Mouse (Mus musculus): ENCODE measurements around the gene Arl4c. TPM values are rescaled to one million over a fixed set of nuclear protein-coding genes. Genes with fewer than 3 reads are reported as not detected.
"Not testable (repeated sequence)": the region's sequence is repeated elsewhere in the genome, so short reads cannot be mapped to it uniquely, and the experiment has no call there.

Gene Arl4c
- total RNA-seq, 1 experiment from 2014 or later = 64.0 TPM

- ATAC-seq (ENCODE audit: extremely low read depth, insufficient number of reproducible peaks, low FRiP score, poor library complexity, severe bottlenecking) = peak; percentile 66
Measured at GRCm38 (mm10) chr1:88639432-88640281, 62.4 kb downstream of the Arl4c start.

GRCm38 (mm10) chr1:88638622-88639021 is 63.4 kb downstream of the Arl4c start:
- ATAC-seq (ENCODE audit: extremely low read depth, insufficient number of reproducible peaks, low FRiP score, poor library complexity, severe bottlenecking) = peak; percentile 7; the same call in 1 of the 2 replicates

DNA sequence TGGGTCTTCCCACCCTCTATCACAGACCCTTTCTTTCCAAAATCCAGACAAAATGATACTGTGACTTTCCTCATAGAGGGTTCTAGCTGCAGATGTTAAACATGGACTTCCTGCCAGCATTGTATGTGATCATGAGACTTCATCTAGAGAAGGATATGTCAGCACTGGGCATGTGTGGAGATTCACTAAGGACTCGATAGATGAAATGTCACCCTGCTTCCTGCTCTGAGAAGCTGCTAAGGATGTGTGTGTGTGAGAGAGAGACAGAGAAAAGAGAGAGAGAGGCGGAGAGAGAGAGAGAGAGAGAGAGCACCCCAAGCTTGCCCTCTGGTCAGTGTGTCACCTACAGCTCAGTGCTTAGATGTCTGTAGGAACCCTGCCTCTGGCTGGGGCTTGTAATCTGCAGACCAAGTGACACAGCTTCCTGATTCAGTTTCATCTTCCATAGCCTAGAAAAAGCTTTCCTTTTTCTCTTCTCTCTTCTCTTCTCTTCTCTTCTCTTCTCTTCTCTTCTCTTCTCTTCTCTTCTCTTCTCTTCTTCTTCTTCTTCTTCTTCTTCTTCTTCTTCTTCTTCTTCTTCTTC is 65.4 kb downstream of the Arl4c start:
- not testable (repeated sequence) for ATAC-seq (ENCODE audit: extremely low read depth, insufficient number of reproducible peaks, low FRiP score, poor library complexity, severe bottlenecking)

- ATAC-seq (ENCODE audit: extremely low read depth, insufficient number of reproducible peaks, low FRiP score, poor library complexity, severe bottlenecking) = no peak
Measured at GRCm38 (mm10) chr1:88635659-88636058, 66.4 kb downstream of the Arl4c start.

- ATAC-seq (ENCODE audit: extremely low read depth, insufficient number of reproducible peaks, low FRiP score, poor library complexity, severe bottlenecking) = no peak
Measured at GRCm38 (mm10) chr1:88632851-88633250, 69.2 kb downstream of the Arl4c start.

GRCm38 (mm10) chr1:88629966-88630488 is 72.0 kb downstream of the Arl4c start:
- ATAC-seq (ENCODE audit: extremely low read depth, insufficient number of reproducible peaks, low FRiP score, poor library complexity, severe bottlenecking) = no peak

DNA sequence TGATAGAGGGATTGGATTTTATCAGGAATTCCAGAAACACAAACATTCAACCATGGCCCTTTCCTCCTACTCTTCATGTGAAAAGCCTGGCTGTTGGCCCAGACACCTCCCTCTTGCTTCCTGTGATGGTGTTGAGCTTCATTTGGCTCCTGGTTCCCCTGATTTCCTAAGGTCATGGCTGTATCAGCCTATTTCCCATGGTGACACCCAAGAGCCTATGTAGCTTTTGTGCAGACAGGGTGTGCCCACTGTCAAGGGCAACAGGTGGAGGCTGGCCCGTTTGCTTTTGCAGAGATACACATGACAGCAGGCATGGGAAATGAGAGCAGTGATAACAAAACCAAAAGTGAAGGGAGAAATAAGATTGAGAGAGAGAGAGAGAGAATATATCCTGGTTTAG is 76.8 kb downstream of the Arl4c start:
- no peak for ATAC-seq (ENCODE audit: extremely low read depth, insufficient number of reproducible peaks, low FRiP score, poor library complexity, severe bottlenecking)

DNA sequence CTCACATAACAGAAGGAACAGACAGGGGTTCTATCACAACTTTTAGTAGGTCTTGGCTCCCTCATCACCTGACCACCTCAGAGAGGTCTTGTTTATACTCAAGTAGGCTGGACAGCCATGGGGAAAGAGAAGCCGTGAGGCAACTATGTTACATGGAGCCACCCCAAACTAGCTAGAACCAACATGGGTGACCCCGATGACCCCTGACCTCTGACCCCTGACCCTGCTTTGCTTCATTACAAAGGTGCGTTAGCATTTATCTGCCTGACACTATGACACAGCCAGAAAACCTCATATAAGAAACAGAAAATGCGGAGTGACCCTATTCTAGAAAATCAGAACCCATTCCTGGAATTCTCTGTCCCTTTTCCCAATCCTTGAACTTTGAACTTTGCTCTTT is 77.6 kb downstream of the Arl4c start:
- no peak for ATAC-seq (ENCODE audit: extremely low read depth, insufficient number of reproducible peaks, low FRiP score, poor library complexity, severe bottlenecking)

GRCm38 (mm10) chr1:88623541-88624115 is 78.4 kb downstream of the Arl4c start:
- ATAC-seq (ENCODE audit: extremely low read depth, insufficient number of reproducible peaks, low FRiP score, poor library complexity, severe bottlenecking) = no peak

Other genes starting within 250 kb of the Arl4c start
- 0.25 TPM in 1 of 2 replicates, not detected in the other for gene Glrp1, start 192.2 kb downstream of the Arl4c start, total RNA-seq (2017)

Data from neutrophil, adult 5-6 weeks (primary cell).